Mouse (Mus musculus) G1E (cell line): ENCODE data around the gene St14.

Source experiments
- CTCF ChIP-seq: IDR thresholded peaks from 2 replicates; pipeline ENCODE4 v1.5.1; 2012; ENCODE audit warnings: low read depth, low read length, inconsistent platforms, mixed read lengths
- GATA1 ChIP-seq: IDR thresholded peaks from 2 replicates; pipeline ENCODE4 v1.6.1; 2012; ENCODE audit warnings: borderline replicate concordance, low read length, inconsistent platforms, mixed read lengths
- TAL1 ChIP-seq: conservative IDR thresholded peaks from 2 replicates; pipeline ENCODE4 v1.6.1; 2012; ENCODE audit warnings: low read depth, low read length, inconsistent platforms, mixed read lengths

GRCm38 (mm10) chr9:31162911-31163310, 31.3 kb upstream of the St14 start:
- TF ChIP-seq TAL1 (no peak), CTCF (no peak), GATA1 (no peak)
